Mouse (Mus musculus) stomach, postnatal 0 days (tissue): ENCODE data around the gene Krba1. TPM values are rescaled to one million over a fixed set of nuclear protein-coding genes. Genes with fewer than 3 reads are reported as not detected.

Experiments
- ATAC-seq: fragments of 200-750 bp; cut with Nextera tagmentation; 2 replicates; pipeline ENCODE4 v1.8.0; 2017; ENCODE audit not compliant: low FRiP score, low TSS enrichment
- DNase-seq: peaks from one replicate; pipeline ENCODE4 v3.0.0-alpha.2; 2016; ENCODE audit warnings: low spot score
- H3K27ac ChIP-seq: fragments of 300-500 bp; sonication (generic); replicated peaks from 2 replicates; pipeline ENCODE4 v1.5.1; 2014; ENCODE audit warnings: mild to moderate bottlenecking, control low read depth
- H3K27me3 ChIP-seq: fragments of 300-500 bp; sonication (generic); 2 replicates; pipeline ENCODE4 v1.6.1; 2014; ENCODE audit warnings: low read length; ENCODE audit not compliant: control insufficient read depth, insufficient read depth
- H3K36me3 ChIP-seq: fragments of 300-500 bp; sonication (generic); 2 replicates; pipeline ENCODE4 v1.6.1; 2014; ENCODE audit warnings: low read length, mixed read lengths; ENCODE audit not compliant: control insufficient read depth, insufficient read depth
- H3K4me1 ChIP-seq: fragments of 300-500 bp; sonication (generic); replicated peaks from 2 replicates; pipeline ENCODE4 v1.6.1; 2014; ENCODE audit warnings: antibody characterized with exemption; ENCODE audit not compliant: control insufficient read depth, insufficient read depth
- H3K4me2 ChIP-seq: fragments of 300-500 bp; sonication (generic); replicated peaks from 2 replicates; pipeline ENCODE4 v1.6.1; 2014; ENCODE audit warnings: low read depth, mild to moderate bottlenecking, control low read depth, moderate library complexity
- H3K4me3 ChIP-seq: fragments of 300-500 bp; sonication (generic); 2 replicates; pipeline ENCODE4 v1.5.1; 2014; ENCODE audit warnings: low read depth, low read length, control low read depth
- H3K9ac ChIP-seq: fragments of 300-500 bp; sonication (generic); 2 replicates; pipeline ENCODE4 v1.6.1; 2014; ENCODE audit warnings: mild to moderate bottlenecking, low read length, control low read depth, mixed read lengths
- H3K9me3 ChIP-seq: fragments of 300-500 bp; sonication (generic); 2 replicates; pipeline ENCODE4 v1.6.1; 2016; ENCODE audit warnings: low read length; ENCODE audit not compliant: control insufficient read depth
- CTCF ChIP-seq: IDR thresholded peaks from 2 replicates; pipeline ENCODE4 v1.5.1; 2016; ENCODE audit warnings: antibody characterized with exemption, low read depth, mild to moderate bottlenecking, moderate library complexity
- EP300 ChIP-seq: optimal IDR thresholded peaks from 2 replicates; pipeline ENCODE3; 2016; ENCODE audit warnings: antibody characterized with exemption
- WGBS: fragments of 180-500 bp; shearing (Covaris S2); extraction: QIAGEN DNeasy Blood & Tissue Kit; methylation state at CpG from one replicate; pipeline ENCODE4 v1.1.7; 2014; 5-methylcytosine and 5-hydroxymethylcytosine counted together
- polyA plus RNA-seq: library from polyadenylated mRNA; unstranded; fragments of >200 nt; fragmentation: Nextera tagmentation; extraction: Ambion mirVana; gene quantifications from 2 replicates; pipeline ENCODE4 v1.2.1, GENCODE M21; 2015

Gene Krba1
- polyA plus RNA-seq, 1 experiment from 2014 or later: 5.4 TPM

DNA sequence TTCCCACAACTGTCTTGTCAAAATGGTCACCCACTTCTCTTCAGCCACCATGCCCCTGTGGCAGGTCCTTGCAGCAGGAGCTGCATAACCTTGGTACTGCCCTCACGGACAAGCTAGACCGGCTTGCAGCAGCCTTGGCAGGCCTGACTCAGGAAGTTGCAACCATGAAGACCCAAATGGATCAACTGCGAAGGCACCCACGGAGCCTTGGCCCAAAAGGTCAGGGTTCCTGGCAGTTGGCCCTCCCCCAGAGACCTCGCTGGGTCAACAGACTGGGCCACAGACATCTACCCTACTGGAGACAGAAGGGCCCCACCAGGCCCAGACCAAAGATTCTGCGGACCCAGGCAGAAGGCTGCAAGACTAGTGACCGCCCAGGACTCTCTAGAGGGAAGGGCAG is 20.2 kb downstream of the Krba1 start:
- H3K4me1 ChIP-seq: no peaks in the 10 kb centered on the region
- 89% methylated on average over 7 of the region's 7 CpGs for WGBS

DNA sequence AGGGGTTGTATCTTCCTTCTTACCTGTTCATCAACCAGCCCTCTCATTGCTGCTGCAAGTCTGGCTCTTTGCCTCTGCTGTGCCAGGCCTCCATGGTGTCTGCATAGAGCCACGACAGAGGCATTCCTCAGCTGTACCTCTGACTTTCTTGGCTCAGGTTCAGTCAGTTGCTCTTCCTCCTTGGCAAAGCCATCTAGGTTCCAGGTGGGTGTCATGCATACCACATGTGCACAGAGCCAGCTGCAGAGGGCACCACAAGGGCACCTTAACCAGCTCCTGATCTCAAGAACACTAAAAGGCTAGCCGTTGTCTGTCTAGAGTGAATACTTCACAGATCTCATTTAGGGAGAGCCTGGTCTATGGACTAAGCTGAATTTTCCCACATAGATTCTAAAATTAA is 21.1 kb downstream of the Krba1 start:
- 77% methylated on average over 2 of the region's 2 CpGs for WGBS
- no peak for ATAC-seq
- Histone ChIP-seq H3K4me1 (no peaks in the 10 kb centered on the region), H3K4me3 (no peak overlapping the region), H3K27ac (no peak overlapping the region), H3K9ac (no peak overlapping the region), H3K9me3 (no peaks in the 10 kb centered on the region), H3K4me2 (no peak overlapping the region), H3K27me3 (no peaks in the 10 kb centered on the region), H3K36me3 (peaks cover 12% of the 10 kb centered on the region)
- TF ChIP-seq CTCF: no peak
- TF ChIP-seq EP300: no peak
- no peak for DNase-seq

More for the DNA sequence above, 20.2 kb downstream of the Krba1 start:
- Histone ChIP-seq H3K27me3 (no peaks in the 10 kb centered on the region), H3K9ac (no peak overlapping the region), H3K4me3 (no peak overlapping the region), H3K4me2 (no peak overlapping the region), H3K9me3 (no peaks in the 10 kb centered on the region), H3K27ac (no peak overlapping the region), H3K36me3 (peaks cover 12% of the 10 kb centered on the region)
- DNase-seq (no peak), ATAC-seq (no peak)
- TF ChIP-seq CTCF (no peak), EP300 (no peak)

DNA sequence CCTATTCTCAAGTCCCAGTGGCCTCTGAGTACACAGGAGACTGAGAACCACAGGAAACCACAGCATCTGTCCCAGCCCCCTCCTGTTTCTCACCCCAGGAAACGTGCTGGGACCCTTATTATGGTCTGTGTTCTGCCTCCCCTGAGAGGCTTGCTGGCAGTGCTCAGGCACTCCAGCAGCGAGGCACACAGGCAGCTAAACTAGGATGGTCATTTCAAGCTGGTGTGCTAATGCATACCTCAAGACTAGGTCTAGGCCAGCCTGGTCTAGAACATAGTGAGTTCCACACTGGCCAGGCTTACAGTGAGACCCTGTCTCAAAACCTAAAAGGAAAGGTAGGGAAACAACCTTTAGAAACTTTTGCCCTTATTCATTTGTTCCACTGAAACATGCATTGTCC is 25.3 kb downstream of the Krba1 start:
- ATAC-seq (no peak), DNase-seq (no peak)
- Histone ChIP-seq H3K9me3 (no peaks in the 10 kb centered on the region), H3K4me1 (no peaks in the 10 kb centered on the region), H3K4me3 (no peak overlapping the region), H3K27me3 (no peaks in the 10 kb centered on the region), H3K4me2 (no peak overlapping the region), H3K27ac (no peak overlapping the region), H3K36me3 (no peaks in the 10 kb centered on the region; the same call in 1 of the 2 replicates), H3K9ac (no peak overlapping the region)
- 13% methylated on average over 2 of the region's 2 CpGs for WGBS
- no peak for TF ChIP-seq CTCF
- no peak for TF ChIP-seq EP300

DNA sequence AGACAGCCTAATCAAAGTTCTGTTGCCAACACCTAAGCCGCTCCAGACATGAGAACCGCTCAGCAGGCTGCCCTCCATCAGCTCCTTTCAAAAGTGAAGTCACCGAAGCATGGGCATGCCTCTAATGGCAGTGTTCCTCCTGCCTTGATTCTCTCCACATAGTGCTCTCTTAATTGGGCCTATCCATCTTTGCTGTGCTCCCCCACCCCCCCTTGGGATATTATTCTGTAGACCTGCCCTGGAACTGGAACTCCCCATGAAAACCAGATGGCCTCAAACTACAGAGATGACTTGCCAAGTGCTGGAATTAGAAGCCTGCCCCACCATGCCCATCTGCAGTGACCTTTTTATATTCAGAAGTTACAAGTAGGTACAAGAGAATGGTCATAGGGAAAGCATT is 27.9 kb downstream of the Krba1 start:
- no peaks in the 10 kb centered on the region for H3K27me3 ChIP-seq
- H3K27ac ChIP-seq: no peak overlapping the region
- no peak overlapping the region for H3K9ac ChIP-seq
- ATAC-seq (no peak), DNase-seq (no peak)
- H3K4me3 ChIP-seq: no peak overlapping the region
- H3K4me2 ChIP-seq: no peak overlapping the region
- no peaks in the 10 kb centered on the region for H3K9me3 ChIP-seq
- H3K36me3 ChIP-seq: no peaks in the 10 kb centered on the region; the same call in 1 of the 2 replicates
- TF ChIP-seq EP300 (no peak), CTCF (no peak)
- H3K4me1 ChIP-seq: no peaks in the 10 kb centered on the region
- WGBS: 79% methylated on average over 3 of the region's 3 CpGs

DNA sequence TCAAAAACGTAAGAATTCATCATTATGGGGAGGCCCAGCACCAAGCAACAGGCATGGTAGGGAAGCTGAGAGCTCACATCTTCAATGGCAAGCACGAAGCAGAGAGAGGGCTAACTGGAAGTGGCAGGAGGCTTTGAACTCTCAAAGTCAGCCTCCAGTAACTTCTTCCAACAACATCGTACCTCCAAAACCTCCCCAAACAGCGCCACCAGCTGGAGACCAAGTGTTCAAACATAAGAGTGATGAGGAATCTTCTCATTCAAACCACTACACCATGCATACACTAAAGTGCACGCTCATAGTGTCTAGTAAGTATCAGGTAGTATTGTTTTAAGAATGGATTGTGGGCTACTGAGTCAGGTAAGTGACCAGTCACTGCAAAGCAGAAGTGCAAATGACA is 28.7 kb downstream of the Krba1 start:
- 65% methylated on average over 5 of the region's 5 CpGs for WGBS
- no peaks in the 10 kb centered on the region for H3K9me3 ChIP-seq
- no peak overlapping the region for H3K4me2 ChIP-seq
- no peaks in the 10 kb centered on the region for H3K4me1 ChIP-seq
- H3K36me3 ChIP-seq: no peaks in the 10 kb centered on the region
- H3K27me3 ChIP-seq: no peaks in the 10 kb centered on the region
- DNase-seq (no peak), ATAC-seq (no peak)
- TF ChIP-seq CTCF (peak; percentile 46), EP300 (no peak)
- H3K9ac ChIP-seq: no peak overlapping the region
- no peak overlapping the region for H3K4me3 ChIP-seq
- no peak overlapping the region for H3K27ac ChIP-seq

DNA sequence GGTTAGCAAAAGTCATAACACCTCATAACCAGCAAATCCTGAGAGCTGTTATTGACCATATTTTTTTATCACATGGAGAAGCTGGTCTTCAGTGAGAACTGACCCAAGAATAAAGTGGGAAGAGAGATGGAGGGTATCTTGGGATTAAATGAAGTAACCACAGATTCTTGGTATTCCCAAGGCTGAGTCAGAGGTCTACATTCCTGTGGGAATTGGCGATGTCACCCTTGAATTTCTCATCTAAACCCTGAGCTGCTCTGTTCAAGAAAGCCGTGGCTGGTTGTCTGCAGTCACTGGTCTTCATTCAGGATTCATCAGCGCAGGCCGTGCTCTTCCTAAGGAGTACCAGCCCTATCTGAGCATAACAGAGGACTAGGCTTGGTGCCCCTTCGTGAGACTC is 31.6 kb downstream of the Krba1 start:
- Histone ChIP-seq H3K4me1 (no peaks in the 10 kb centered on the region), H3K9ac (no peak overlapping the region), H3K27ac (no peak overlapping the region), H3K36me3 (no peaks in the 10 kb centered on the region), H3K4me3 (no peak overlapping the region), H3K9me3 (no peaks in the 10 kb centered on the region), H3K4me2 (no peak overlapping the region), H3K27me3 (no peaks in the 10 kb centered on the region)
- no peak for DNase-seq
- no peak for ATAC-seq
- TF ChIP-seq EP300 (no peak), CTCF (no peak)
- 76% methylated on average over 5 of the region's 5 CpGs for WGBS
